Mouse (Mus musculus) c-Kit-positive CD71-positive TER-119-negative erythroid progenitor cells, embryonic 14.5 days (primary cell): ENCODE results near the gene Itprid2.

Experiments used
- DNase-seq: peaks from one replicate; pipeline ENCODE4 v3.0.0-alpha.2; 2013; ENCODE audit warnings: low read depth

Itprid2 gene

GRCm38 (mm10) chr2:79651185-79651584, 16.0 kb downstream of the Itprid2 start:
- DNase-seq = no peak

GRCm38 (mm10) chr2:79651701-79652100, 16.5 kb downstream of the Itprid2 start:
- DNase-seq = no peak

- DNase-seq = no peak
Observed at GRCm38 (mm10) chr2:79652502-79652901, 17.4 kb downstream of the Itprid2 start.

- no peak for DNase-seq
Observed at GRCm38 (mm10) chr2:79653093-79653808, 18.1 kb downstream of the Itprid2 start.

- DNase-seq = no peak
Observed at GRCm38 (mm10) chr2:79653809-79654164, 18.6 kb downstream of the Itprid2 start.

- no peak for DNase-seq
Observed at GRCm38 (mm10) chr2:79657062-79657461, 21.9 kb downstream of the Itprid2 start.

- no peak for DNase-seq
Observed at GRCm38 (mm10) chr2:79660417-79661185, 25.4 kb downstream of the Itprid2 start.

GRCm38 (mm10) chr2:79661486-79662104, 26.4 kb downstream of the Itprid2 start:
- DNase-seq = no peak

GRCm38 (mm10) chr2:79664532-79665286, 29.6 kb downstream of the Itprid2 start:
- DNase-seq = no peak

GRCm38 (mm10) chr2:79665492-79665891, 30.3 kb downstream of the Itprid2 start:
- no peak for DNase-seq

- DNase-seq = no peak
Observed at GRCm38 (mm10) chr2:79675266-79675665, 40.1 kb downstream of the Itprid2 start.

- DNase-seq = no peak
Observed at GRCm38 (mm10) chr2:79677663-79678257, 42.6 kb downstream of the Itprid2 start.

- DNase-seq = no peak
Observed at GRCm38 (mm10) chr2:79681672-79682071, 46.5 kb downstream of the Itprid2 start.

- DNase-seq = no peak
Observed at GRCm38 (mm10) chr2:79683258-79683657, 48.1 kb downstream of the Itprid2 start.

- DNase-seq = no peak
Observed at GRCm38 (mm10) chr2:79690838-79691237, 55.7 kb downstream of the Itprid2 start.

GRCm38 (mm10) chr2:79695190-79695589, 60.0 kb downstream of the Itprid2 start:
- no peak for DNase-seq

- no peak for DNase-seq
Observed at GRCm38 (mm10) chr2:79695939-79696338, 60.8 kb downstream of the Itprid2 start.

- no peak for DNase-seq
Observed at GRCm38 (mm10) chr2:79696478-79697230, 61.5 kb downstream of the Itprid2 start.

GRCm38 (mm10) chr2:79698166-79698565, 63.0 kb downstream of the Itprid2 start:
- no peak for DNase-seq

- DNase-seq = no peak
Observed at GRCm38 (mm10) chr2:79704773-79705172, 69.6 kb downstream of the Itprid2 start.

- DNase-seq = no peak
Observed at GRCm38 (mm10) chr2:79707575-79707974, 72.4 kb downstream of the Itprid2 start, which contains the start of gene Ppp1r1c. TSS of gene Ppp1r1c (plus strand) at chr2:79707780.
